Mouse (Mus musculus) monocyte, adult 5-6 weeks (primary cell): ENCODE results near the gene Gm10097. TPM values are rescaled to one million over a fixed set of nuclear protein-coding genes. Genes with fewer than 3 reads are reported as not detected.

Experiments
- ATAC-seq: fragments of 153-309, 156-312 bp; replicated peaks from 2 replicates; pipeline ENCODE4 v1.8.0; 2017; ENCODE audit warnings: mild to moderate bottlenecking; ENCODE audit not compliant: low TSS enrichment, insufficient number of reproducible peaks, severe bottlenecking, poor library complexity, low FRiP score
- total RNA-seq: library from RNA; stranded (forward); fragments of 200-1000, 200-491, 200-594 nt; gene quantifications from 3 replicates; pipeline ENCODE4 v1.2.3, GENCODE M21; 2017

Gene Gm10097
- not detected in 3 replicates for total RNA-seq

GRCm38 (mm10) chr10:5068676-5069265 is at the start of gene Gm10097:
TSS of gene Gm10097 (plus strand) at chr10:5069192.
- ATAC-seq = no peak

- ATAC-seq = no peak
These were observed 43.1 kb upstream of the Gm10097 start for GRCm38 (mm10) chr10:5025906-5026305.

DNA sequence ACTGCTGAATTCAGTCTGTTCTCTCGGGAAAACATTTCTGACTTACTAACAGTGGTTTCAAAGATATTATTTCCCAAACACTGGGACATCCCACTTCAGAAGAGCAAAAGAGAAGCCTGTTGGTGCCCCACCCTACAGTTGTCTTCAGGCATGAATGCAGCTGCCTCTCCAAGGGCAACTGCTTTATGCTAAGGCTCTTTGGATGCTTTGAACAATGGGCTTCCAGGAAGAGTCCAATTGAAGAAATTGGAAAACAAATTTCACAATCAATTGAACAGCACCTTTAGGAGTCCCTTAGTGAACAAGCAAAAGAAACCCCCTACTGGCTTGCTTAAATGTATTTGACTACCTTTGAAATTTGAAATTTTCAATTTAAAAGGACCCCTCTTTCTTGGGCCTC is 41.8 kb upstream of the Gm10097 start:
- no peak for ATAC-seq

- no peak for ATAC-seq
These were observed 40.7 kb upstream of the Gm10097 start for GRCm38 (mm10) chr10:5028301-5028700.

DNA sequence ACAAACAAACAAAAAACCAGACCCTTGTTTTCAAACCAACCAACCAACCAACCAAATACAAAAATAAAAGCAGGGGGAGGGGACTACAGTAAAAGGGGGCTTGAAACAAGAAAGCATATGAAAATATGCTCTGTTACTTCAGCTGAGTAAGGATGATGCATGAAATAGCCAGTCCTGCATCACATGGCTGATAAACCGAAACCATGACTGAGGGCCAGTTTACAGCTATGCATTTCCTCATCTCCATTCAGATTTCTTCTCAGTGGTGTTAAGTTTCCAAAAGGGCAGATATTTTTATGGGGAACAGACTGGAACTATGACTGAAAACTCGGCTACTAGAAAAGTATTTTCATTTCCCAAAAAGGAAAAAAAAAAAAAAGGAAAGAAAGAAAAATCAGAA is 39.8 kb upstream of the Gm10097 start:
- ATAC-seq = no peak

DNA sequence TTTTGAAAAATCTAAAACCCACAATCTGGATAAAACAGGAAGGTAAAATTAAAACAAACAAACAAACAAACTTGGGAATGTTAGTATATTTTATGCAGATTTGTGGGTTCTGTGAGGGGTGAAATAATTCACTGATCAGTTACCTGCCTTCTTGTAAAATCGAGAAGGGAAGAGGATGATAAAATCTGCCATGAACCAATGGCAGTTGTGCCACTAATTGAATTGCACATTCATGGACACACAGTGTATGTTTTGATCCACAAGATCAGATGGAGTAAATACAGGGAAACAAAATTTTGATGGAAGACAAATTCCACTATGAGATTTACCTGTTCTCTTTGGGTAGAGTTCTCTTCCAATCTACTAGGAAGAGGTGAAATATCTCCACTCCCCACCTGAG is 39.1 kb upstream of the Gm10097 start:
- no peak for ATAC-seq

GRCm38 (mm10) chr10:5032192-5033048 is 36.6 kb upstream of the Gm10097 start:
- ATAC-seq = no peak

DNA sequence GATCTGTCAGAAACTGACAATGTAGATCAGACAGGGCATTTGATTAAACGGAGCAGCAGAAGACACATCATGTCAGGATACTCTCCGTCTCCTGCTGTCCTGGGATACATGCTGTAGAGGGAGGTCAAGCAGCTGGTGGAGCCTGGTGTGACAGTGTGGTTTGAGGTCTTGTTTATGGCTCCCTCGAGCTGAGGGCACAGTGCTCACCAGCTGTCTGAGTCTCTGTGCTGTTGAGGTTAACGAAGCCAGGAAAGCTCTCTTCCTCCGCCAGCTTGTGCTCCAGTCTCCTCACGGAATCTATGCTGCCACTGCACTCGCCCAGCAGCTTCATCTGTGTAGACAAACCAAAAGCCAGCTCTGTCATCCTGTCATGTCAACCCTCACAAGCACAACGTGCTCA is 27.7 kb upstream of the Gm10097 start:
- ATAC-seq = no peak

DNA sequence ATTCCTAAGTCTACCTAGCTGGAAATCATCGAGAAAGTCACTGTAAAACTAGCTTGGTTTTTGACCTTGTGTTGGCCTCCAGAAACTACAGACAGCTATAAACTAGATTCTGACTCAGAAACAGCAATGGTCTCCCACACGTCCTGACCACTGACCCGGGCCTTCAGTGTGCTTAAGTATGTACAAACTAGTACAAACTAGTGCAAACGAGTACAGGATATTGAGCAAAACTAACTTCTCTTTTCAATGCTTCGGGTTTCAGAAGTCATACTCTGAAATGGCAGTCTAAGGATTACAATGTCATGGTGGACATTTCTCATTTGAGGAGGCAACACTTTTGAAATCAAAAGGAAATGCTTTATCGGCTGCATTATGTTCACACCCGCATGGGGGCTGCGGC is 24.5 kb upstream of the Gm10097 start:
- 0 out of 2 replicates have a peak, but pooled peaks have one; percentile 16 for ATAC-seq

- ATAC-seq = no peak
These were observed 23.8 kb upstream of the Gm10097 start for GRCm38 (mm10) chr10:5045213-5045612.

DNA sequence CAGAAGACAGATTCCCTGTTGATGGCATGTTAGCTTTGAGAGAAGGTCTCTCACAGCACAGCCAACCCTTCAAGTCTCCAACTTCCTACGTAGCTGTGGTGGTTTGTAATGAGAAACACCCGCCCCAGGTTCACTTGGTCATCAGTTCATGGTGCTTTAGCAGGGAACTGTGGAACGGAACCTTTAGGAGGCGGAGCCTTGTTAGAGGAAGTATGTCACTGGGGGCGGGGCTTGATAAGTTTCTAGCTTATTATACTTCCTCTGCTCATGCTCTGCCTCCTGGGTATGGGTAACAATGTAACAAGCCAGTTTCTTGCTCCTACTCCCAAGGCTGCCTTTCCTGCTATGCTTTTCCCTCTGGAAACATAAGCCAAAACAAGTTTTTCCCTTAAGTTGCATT is 23.3 kb upstream of the Gm10097 start:
- no peak for ATAC-seq

- ATAC-seq = no peak
These were observed 12.7 kb upstream of the Gm10097 start for GRCm38 (mm10) chr10:5056243-5056735.

GRCm38 (mm10) chr10:5056940-5057339 is 12.1 kb upstream of the Gm10097 start:
- no peak for ATAC-seq

DNA sequence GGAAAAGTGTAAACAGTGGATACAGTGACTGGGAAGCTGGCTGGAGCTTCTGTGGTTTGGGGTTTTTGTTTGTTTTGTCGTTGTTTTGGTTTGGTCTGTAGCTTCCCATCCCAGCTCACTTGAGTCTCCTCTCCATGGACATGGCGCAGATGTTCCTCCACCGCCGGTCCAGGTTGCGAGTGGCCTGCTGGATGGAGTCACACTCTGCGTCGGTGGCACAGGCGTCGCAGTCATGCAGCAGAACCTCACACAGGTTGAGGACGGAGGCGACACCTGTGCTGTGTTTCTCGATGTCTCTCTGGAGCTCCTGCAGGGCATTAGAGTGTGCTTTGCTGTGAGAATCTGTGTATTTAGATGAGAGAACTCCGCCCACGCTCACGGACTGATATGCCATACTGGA is 11.3 kb upstream of the Gm10097 start:
- ATAC-seq = no peak

- no peak for ATAC-seq
These were observed 10.1 kb upstream of the Gm10097 start for GRCm38 (mm10) chr10:5058876-5059275.

- ATAC-seq = no peak
These were observed 9.0 kb upstream of the Gm10097 start for GRCm38 (mm10) chr10:5059983-5060382.

- ATAC-seq = no peak
These were observed 1.9 kb upstream of the Gm10097 start for GRCm38 (mm10) chr10:5067113-5067512.

GRCm38 (mm10) chr10:5070168-5070940 is 1.4 kb downstream of the Gm10097 start:
- ATAC-seq = no peak

DNA sequence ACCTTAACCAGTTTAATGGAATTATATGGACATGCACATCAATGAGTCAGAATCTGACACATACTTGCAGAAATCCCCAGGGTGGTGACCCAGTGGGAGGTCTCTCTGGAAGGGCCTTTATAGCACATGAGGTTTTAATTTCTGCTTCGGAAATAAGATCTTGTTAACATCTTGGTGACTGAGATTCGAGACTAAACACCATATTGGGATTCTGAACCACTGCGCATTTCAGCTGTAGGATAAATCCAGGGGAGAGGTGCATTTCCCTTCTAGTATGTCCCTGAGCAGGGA is 1.9 kb downstream of the Gm10097 start:
- ATAC-seq = no peak

DNA sequence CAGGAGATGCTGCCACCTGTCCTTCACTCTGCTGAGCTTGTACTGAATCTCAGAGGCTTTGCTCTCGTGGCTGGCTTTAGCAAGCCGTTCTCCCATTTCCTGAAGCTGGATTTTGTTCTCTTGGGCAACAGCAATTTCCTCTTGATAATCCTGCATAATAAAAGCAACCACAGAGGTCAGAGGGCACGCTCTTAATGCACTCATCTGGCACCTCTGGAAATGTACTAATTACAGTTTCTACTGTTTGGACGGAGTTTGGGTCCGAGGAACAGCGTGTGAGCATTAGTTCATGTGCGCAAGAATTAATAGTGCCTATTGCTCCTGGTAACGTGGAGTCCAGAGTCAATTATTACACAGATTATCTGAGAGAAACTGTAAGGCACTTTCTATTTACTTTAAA is 3.1 kb downstream of the Gm10097 start:
- no peak for ATAC-seq
